Mouse (Mus musculus): Measurements from ENCODE around the gene Isg15.

The Isg15 gene

DNA sequence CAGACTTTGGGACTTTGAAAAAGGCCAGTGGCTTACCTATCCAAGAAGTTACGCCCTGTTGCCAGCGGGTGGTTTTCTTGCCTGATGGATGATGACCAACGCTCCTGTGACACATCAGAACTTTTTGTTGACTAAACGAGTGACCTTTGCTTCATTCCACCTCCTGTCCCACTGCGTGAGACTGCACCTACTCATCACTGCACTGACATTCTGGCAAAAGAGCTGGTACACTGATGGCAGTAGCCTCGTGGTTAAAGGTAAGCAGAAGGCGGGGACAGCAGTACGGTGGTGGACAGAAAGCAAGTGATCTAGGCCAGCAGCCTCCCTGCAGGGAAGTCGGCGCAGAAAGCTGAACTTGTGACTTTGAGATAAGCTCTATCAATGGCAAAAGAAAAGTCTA lies 49.7 kb downstream of the Isg15 start:
- peak in 1 of 2 experiments; percentile 30 for DNase-seq
